In the genomic region with DNA sequence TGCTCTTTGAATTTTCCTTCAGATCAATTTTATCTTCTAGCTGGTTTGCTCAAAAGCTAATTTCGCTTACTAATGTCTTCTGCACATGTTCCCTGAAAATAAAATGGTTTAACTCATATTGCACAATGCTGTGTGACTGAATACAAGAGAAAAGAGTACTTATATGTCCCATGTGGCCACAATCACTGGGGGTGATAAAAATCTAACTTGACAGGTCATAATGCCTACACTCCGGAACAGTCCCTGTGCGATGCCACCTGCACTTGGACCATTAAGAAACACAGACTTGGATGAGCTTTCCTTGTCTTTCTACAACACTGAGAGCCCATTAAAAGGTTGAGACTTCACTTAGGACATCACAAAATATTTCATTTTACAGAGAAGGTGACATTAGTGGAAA, we compare ENCODE assay signal across 32 mouse cellular contexts.
"Had no signal": no experiment of that assay in that cellular context is flagged by ENCODE, and none has a peak within 500 bp of the region (broad histone marks: within the 10 kb centered on the region; RNA-seq: fewer than 3 reads in every experiment).

No protein-coding gene starts in this region.

- H3K36me3 ChIP-seq: limb, embryonic 10.5 days; limb, embryonic 12.5 days; limb, embryonic 13.5 days; limb, embryonic 15.5 days; liver, embryonic 12.5 days; liver, embryonic 13.5 days; liver, embryonic 15.5 days; lung, embryonic 15.5 days; midbrain, embryonic 10.5 days; midbrain, embryonic 12.5 days; midbrain, embryonic 13.5 days; midbrain, embryonic 15.5 days had no signal

- ATAC-seq: liver, embryonic 12.5 days; liver, postnatal 0 days; lung, postnatal 0 days; midbrain, embryonic 13.5 days; midbrain, embryonic 15.5 days; midbrain, embryonic 16.5 days had no signal

- H3K4me1 ChIP-seq: limb, embryonic 10.5 days; limb, embryonic 12.5 days; limb, embryonic 13.5 days; limb, embryonic 15.5 days; liver, embryonic 12.5 days; liver, embryonic 13.5 days; liver, embryonic 15.5 days; lung, embryonic 15.5 days; megakaryocyte, embryonic 14.5 days; midbrain, embryonic 10.5 days; midbrain, embryonic 12.5 days; midbrain, embryonic 13.5 days; midbrain, embryonic 15.5 days had no signal

- H3K4me2 ChIP-seq: limb, embryonic 12.5 days; limb, embryonic 13.5 days; limb, embryonic 15.5 days; liver, embryonic 11.5 days; liver, embryonic 12.5 days; liver, embryonic 13.5 days; liver, embryonic 15.5 days; lung, embryonic 14.5 days; lung, embryonic 15.5 days; midbrain, embryonic 11.5 days; midbrain, embryonic 12.5 days; midbrain, embryonic 13.5 days; midbrain, embryonic 15.5 days had no signal

- DNase-seq: left cerebral cortex, postnatal 4 days; liver; liver, embryonic 13.5 days; liver, postnatal 0 days; lung, adult 18-20 months; lung, adult 2 months; lung, embryonic 14.5 days; lung, postnatal 10 days; lung, postnatal 14 days; lung, postnatal 36 days; lung, postnatal 4 days; midbrain, embryonic 14.5 days had no signal

- H3K9me3 ChIP-seq: limb, embryonic 10.5 days; limb, embryonic 12.5 days; limb, embryonic 13.5 days; limb, embryonic 15.5 days; liver, embryonic 12.5 days; liver, embryonic 13.5 days; liver, embryonic 15.5 days; lung, embryonic 15.5 days; midbrain, embryonic 10.5 days; midbrain, embryonic 12.5 days; midbrain, embryonic 13.5 days; midbrain, embryonic 15.5 days had no signal

- H3K9ac ChIP-seq: limb, embryonic 12.5 days; limb, embryonic 13.5 days; limb, embryonic 15.5 days; liver, embryonic 12.5 days; liver, embryonic 13.5 days; liver, embryonic 14.5 days; liver, embryonic 15.5 days; liver, postnatal 0 days; lung, embryonic 14.5 days; lung, embryonic 15.5 days; midbrain, embryonic 12.5 days; midbrain, embryonic 13.5 days; midbrain, embryonic 15.5 days had no signal

- H3K4me3 ChIP-seq: left cerebral cortex, adult 2 months; limb, embryonic 10.5 days; limb, embryonic 12.5 days; limb, embryonic 13.5 days; limb, embryonic 15.5 days; liver, embryonic 12.5 days; liver, embryonic 13.5 days; liver, embryonic 15.5 days; lung, embryonic 15.5 days; megakaryocyte, embryonic 14.5 days; midbrain, embryonic 10.5 days; midbrain, embryonic 12.5 days; midbrain, embryonic 13.5 days; midbrain, embryonic 15.5 days; myocyte had no signal

- H3K27ac ChIP-seq: left cerebral cortex, adult 2 months; limb, embryonic 10.5 days; limb, embryonic 12.5 days; limb, embryonic 13.5 days; limb, embryonic 15.5 days; liver, embryonic 12.5 days; liver, embryonic 13.5 days; liver, embryonic 14.5 days; liver, embryonic 15.5 days; lung, embryonic 15.5 days; macrophage; midbrain, embryonic 10.5 days; midbrain, embryonic 12.5 days; midbrain, embryonic 13.5 days; midbrain, embryonic 15.5 days had no signal

- H3K27me3 ChIP-seq: limb, embryonic 12.5 days; limb, embryonic 13.5 days; limb, embryonic 15.5 days; liver, embryonic 12.5 days; liver, embryonic 13.5 days; liver, embryonic 15.5 days; lung, embryonic 15.5 days; megakaryocyte, embryonic 14.5 days; midbrain, embryonic 12.5 days; midbrain, embryonic 13.5 days; midbrain, embryonic 15.5 days had no signal
